Mouse (Mus musculus) liver, adult 2 months (tissue): ENCODE results near the gene Glyctk. TPM values are rescaled to one million over a fixed set of nuclear protein-coding genes. Genes with fewer than 3 reads are reported as not detected.
"Not testable (repeated sequence)": the region's sequence is repeated elsewhere in the genome, so short reads cannot be mapped to it uniquely, and the experiment has no call there.

Experiments used
- DNase-seq: peaks from one replicate; pipeline ENCODE4 v3.0.0-alpha.2; 2011; ENCODE audit warnings: low read depth, low spot score; ENCODE audit errors: extremely low read depth
- H3K27ac ChIP-seq: fragments of 200-500 bp; replicated peaks from 2 replicates; pipeline ENCODE4 v1.5.1; 2012; ENCODE audit warnings: low read depth, mild to moderate bottlenecking, control low read depth, inconsistent platforms, low read length; ENCODE audit not compliant: insufficient read depth
- H3K27me3 ChIP-seq: fragments of 200-500 bp; 2 replicates; pipeline ENCODE4 v1.6.1; 2012; ENCODE audit warnings: mild to moderate bottlenecking, moderate library complexity, low read length, inconsistent platforms; ENCODE audit not compliant: control insufficient read depth, insufficient read depth
- H3K36me3 ChIP-seq: fragments of 200-500 bp; 2 replicates; pipeline ENCODE4 v1.6.1; 2012; ENCODE audit warnings: low read length, inconsistent platforms; ENCODE audit not compliant: control insufficient read depth, insufficient read depth
- H3K4me1 ChIP-seq: fragments of 200-500 bp; 2 replicates; pipeline ENCODE4 v1.6.1; 2011; ENCODE audit warnings: low read length; ENCODE audit not compliant: control insufficient read depth, insufficient read depth
- H3K4me3 ChIP-seq: fragments of 200-500 bp; 2 replicates; pipeline ENCODE4 v1.5.1; 2011; ENCODE audit warnings: low read depth, mild to moderate bottlenecking, control low read depth, low read length, moderate library complexity; ENCODE audit not compliant: insufficient read depth
- H3K79me2 ChIP-seq: fragments of 200-500 bp; 2 replicates; pipeline ENCODE4 v1.6.1; 2012; ENCODE audit warnings: inconsistent platforms, mild to moderate bottlenecking, low read length, moderate library complexity; ENCODE audit not compliant: control insufficient read depth, insufficient read depth
- H3K9ac ChIP-seq: fragments of 200-500 bp; 2 replicates; pipeline ENCODE4 v1.6.1; 2012; ENCODE audit warnings: low read depth, mild to moderate bottlenecking, control low read depth, inconsistent platforms, low read length
- CTCF ChIP-seq: fragments of 200-500 bp; IDR thresholded peaks from 2 replicates; pipeline ENCODE4 v1.5.1; 2011; ENCODE audit warnings: low read depth, low read length, control low read depth
- POLR2A ChIP-seq: fragments of 200-500 bp; IDR thresholded peaks from 2 replicates; pipeline ENCODE4 v1.6.1; 2011; ENCODE audit warnings: low read length, control low read depth; ENCODE audit not compliant: insufficient read depth; ENCODE audit errors: extremely low read depth
- WGBS: fragments of 180-500 bp; shearing (Covaris S2); methylation state at CpG from one replicate; pipeline ENCODE4 v1.1.7; 2018; 5-methylcytosine and 5-hydroxymethylcytosine counted together
- polyA plus RNA-seq: library from polyadenylated mRNA; depleted of rRNA; stranded (reverse); fragments of >200 nt; gene quantifications from 2 replicates; pipeline ENCODE4 v1.2.3, GENCODE M21; 2012
- total RNA-seq: library from RNA; depleted of rRNA; stranded (reverse); fragments of >200 nt; gene quantifications from 2 replicates; pipeline ENCODE4 v1.2.3, GENCODE M21; 2014

Glyctk gene
- total and polyA plus RNA-seq, 2 experiments = 104 to 308 TPM

GRCm38 (mm10) chr9:106172527-106172926 lies 14.6 kb upstream of the Glyctk start:
- 2% methylated on average over 3 of the region's 3 CpGs for WGBS

GRCm38 (mm10) chr9:106171346-106172158 lies 13.6 kb upstream of the Glyctk start:
- H3K27ac ChIP-seq = peak overlapping the region; percentile 97
- H3K4me1 ChIP-seq = peaks cover 14% of the 10 kb centered on the region
- H3K27me3 ChIP-seq = no peaks in the 10 kb centered on the region
- WGBS = under 1% methylated on average over 30 of the region's 30 CpGs
- peak overlapping the region; percentile 98 for H3K9ac ChIP-seq
- H3K4me3 ChIP-seq = peak overlapping the region; percentile 95
- H3K79me2 ChIP-seq = peaks cover 15% of the 10 kb centered on the region
- TF ChIP-seq CTCF (no peak), POLR2A (peak; percentile 50)
- H3K36me3 ChIP-seq = peaks cover 4% of the 10 kb centered on the region
- DNase-seq = peak; percentile 92

More at GRCm38 (mm10) chr9:106172527-106172926, 14.6 kb upstream of the Glyctk start:
- peak overlapping the region; percentile 36; the same call in 1 of the 2 replicates for H3K4me3 ChIP-seq
- peaks cover 13% of the 10 kb centered on the region for H3K36me3 ChIP-seq
- H3K79me2 ChIP-seq = peaks cover 19% of the 10 kb centered on the region
- TF ChIP-seq CTCF (no peak), POLR2A (no peak)
- peak; percentile 68 for DNase-seq
- H3K9ac ChIP-seq = no peak overlapping the region
- no peak overlapping the region for H3K27ac ChIP-seq
- no peaks in the 10 kb centered on the region for H3K27me3 ChIP-seq
- peaks cover 14% of the 10 kb centered on the region for H3K4me1 ChIP-seq

GRCm38 (mm10) chr9:106170556-106171345 lies 12.8 kb upstream of the Glyctk start, which contains the start of gene Wdr82:
Wdr82 (plus strand) TSS chr9:106170928.
- peak; percentile 73 for DNase-seq
- Histone ChIP-seq H3K79me2 (peaks cover 12% of the 10 kb centered on the region), H3K27me3 (no peaks in the 10 kb centered on the region), H3K36me3 (no peaks in the 10 kb centered on the region), H3K27ac (peak within 1 kb of the TSS; percentile 97), H3K4me1 (peaks cover 14% of the 10 kb centered on the region), H3K9ac (peak within 1 kb of the TSS; percentile 98), H3K4me3 (peak within 1 kb of the TSS; percentile 95)
- WGBS = under 1% methylated on average over 79 of the region's 81 CpGs
- TF ChIP-seq POLR2A (peak; percentile 92), CTCF (no peak)

DNA sequence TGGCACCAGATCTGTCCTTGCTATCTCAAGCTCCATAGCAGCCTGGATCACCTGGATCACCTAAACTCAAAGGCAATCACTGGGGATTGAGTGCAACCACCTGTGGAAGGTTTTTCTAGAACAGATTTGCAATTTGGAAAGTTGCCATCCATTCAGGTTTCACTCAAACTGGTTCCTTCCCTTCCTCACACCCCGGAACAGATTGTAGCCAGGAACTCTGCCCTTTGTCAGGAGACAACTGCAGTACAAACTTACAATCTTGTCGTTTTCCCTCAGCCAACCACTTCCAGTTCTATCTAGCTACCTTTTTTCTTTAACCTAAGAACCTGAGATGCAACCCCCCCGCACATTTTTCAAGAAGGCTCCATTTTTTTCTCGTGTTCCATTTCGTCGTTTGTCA lies 12.0 kb upstream of the Glyctk start:
- WGBS = 30% methylated on average over 6 of the region's 6 CpGs
- Histone ChIP-seq H3K9ac (no peak overlapping the region), H3K79me2 (peaks cover 12% of the 10 kb centered on the region), H3K27ac (peak overlapping the region; percentile 87; the same call in 1 of the 2 replicates), H3K36me3 (no peaks in the 10 kb centered on the region), H3K4me3 (no peak overlapping the region), H3K4me1 (peaks cover 14% of the 10 kb centered on the region), H3K27me3 (no peaks in the 10 kb centered on the region)
- DNase-seq = no peak
- no peak for TF ChIP-seq POLR2A
- TF ChIP-seq CTCF = no peak

- DNase-seq = not testable (repeated sequence)
Observed at GRCm38 (mm10) chr9:106169006-106169405, 11.1 kb upstream of the Glyctk start.

More at GRCm38 (mm10) chr9:106169006-106169405, 11.1 kb upstream of the Glyctk start:
- H3K27me3 ChIP-seq, H3K27ac ChIP-seq, H3K4me3 ChIP-seq, H3K36me3 ChIP-seq, H3K79me2 ChIP-seq, H3K9ac ChIP-seq: not testable (repeated sequence)
- H3K4me1 ChIP-seq = peaks cover 11% of the 10 kb centered on the region
- WGBS = 25% methylated on average over 1 of the region's 1 CpGs
